Mouse (Mus musculus): ENCODE results near the gene Nfkbie.

Gene Nfkbie

DNA sequence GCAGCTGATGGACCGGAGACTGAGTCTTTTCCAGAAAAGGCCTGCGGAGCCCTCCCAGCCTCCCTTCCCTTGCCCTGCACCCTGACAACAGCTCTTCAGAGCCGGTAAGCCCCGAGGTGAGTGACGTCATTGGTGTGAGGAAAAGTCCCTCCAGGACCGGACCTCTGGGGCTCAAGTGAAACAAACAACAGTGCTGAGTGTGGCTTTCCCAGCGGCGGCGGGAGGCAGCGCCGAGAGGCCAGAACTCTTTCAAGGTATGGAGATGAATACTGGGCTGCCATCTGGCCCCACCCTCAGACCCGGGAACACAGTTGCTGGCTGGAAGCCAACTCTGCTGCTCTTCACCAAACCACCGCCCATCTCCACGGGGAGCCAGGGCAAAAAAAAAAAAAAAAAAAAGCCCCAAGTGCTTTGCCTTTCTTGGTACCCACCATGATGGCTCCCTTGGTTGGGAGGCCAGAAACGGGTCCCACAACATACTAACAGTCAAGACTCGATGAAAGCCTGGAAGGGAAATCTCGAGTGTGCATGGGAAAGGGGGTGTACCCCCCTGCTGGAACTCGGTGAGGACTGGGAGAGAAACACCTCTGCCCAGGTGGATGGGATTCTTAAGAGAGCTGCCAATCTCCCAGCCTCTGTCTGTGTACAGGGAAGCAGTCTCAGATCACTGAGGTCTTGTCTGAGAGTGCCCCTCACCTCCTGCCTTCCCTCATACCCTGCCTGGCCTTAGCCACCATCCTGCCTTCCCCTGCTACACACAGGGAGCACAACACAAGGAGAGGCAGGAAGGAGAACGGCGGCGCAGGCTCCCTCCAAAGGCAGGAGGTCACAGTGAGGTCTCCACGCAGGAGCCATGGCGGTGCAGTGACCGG is 11.3 kb upstream of the Nfkbie start:
- no peak for DNase-seq

DNA sequence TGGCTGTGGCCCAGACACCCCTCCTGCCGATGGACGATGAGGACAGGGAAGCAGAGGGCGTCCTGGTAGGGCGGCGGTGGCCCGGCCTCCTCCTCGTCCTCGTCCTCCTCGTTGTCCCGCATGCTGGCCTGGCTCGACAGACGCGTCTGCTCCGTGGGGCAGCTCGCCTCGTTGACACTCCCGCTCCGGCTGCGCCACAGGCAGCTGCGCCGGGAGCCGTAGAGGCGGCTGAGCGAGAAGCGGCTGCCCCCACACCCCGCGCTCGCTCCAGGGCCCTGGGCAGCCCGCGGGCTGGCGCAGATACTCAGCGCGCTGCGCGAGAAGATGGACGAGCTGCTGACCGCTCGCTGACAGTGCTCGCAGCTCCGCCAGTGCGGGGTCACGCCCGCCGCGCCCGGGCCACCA is 10.6 kb upstream of the Nfkbie start:
- DNase-seq: no peak

DNA sequence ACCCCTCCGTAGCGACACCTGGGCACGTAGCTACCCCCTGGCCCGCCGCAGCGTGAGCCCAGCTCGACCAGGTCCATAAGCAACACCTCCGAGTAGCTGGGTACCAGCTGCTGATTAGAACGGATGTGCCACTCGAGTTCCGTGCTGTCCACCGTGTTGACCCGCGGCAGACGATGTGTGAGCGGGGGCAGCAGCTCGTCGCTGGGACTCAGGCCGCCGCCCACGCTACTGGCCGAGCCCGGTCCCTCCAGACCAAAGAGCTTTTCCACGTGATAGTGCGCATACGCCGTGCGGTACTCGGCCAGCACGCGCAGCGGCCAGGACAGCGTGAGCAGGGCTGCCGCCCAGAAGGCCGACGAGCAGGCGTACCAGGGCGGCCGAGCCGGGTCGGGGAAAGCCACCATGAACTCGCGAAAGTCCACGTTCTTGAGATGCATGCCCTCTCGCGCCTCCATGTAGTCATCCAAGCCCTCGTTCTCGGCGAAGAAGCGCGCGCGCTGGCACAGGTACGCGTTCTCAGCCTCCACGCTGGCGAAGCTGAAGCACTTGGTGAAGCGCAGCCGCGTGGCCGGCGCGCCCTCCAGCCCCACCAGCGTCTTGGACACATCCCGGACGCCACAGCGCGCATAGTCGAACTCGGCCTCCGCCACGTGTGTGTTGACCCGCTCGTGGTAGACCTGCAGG is 10.1 kb upstream of the Nfkbie start:
- DNase-seq: no peak

DNA sequence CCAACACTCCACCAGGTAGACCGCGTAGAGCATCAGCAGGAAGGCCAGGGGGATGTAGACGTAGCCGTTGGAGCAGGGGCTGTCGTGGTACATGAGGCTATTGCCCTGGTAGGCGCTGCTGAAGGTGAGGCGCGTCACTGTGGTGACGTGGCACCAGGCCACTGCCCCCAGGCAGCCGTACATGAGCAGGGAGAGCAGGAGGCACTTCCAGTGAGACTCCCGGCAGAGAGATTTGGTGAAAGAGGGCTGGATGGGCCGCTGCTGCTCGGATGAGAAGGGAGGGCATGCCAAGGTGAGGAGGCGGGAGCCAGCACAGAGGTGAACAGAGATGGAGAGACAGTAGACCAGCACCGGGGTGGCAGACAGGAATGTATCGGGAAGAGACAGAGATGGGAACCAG is 8.6 kb upstream of the Nfkbie start:
- no peak for DNase-seq

DNA sequence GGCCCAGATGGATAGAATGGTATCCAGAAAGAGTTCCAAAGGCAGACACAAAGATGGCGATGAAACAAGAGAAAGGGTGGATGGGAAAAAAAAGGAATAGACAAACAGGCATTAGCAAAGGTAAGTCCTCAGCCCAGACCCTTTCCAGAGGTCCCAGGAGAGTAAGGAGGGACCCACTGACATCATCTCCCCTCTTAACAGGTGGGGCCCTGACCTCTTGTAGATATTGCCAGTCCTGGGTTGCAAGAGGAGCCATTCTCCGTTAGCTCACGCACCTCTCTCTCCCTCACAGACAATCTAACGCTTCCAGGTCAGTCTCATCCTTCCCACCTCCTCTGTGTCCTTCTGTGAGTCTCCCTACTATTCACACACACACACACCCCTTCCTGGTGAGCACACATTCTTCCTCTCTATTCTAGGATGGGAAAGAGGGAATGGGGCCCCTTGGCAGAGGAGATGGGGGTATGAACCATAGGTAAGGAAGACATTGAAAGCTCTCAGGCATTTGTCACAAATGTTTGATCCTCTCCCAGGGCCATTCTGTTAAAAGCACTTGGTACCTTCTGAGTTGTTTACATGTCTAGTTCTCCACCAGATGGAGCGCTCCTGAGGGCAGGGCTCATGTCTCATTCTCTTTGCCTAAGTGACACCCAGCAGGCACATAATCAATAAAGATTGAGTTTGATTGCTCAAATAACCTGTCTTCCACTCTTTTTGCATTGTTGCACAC is 7.9 kb upstream of the Nfkbie start:
- DNase-seq: no peak

DNA sequence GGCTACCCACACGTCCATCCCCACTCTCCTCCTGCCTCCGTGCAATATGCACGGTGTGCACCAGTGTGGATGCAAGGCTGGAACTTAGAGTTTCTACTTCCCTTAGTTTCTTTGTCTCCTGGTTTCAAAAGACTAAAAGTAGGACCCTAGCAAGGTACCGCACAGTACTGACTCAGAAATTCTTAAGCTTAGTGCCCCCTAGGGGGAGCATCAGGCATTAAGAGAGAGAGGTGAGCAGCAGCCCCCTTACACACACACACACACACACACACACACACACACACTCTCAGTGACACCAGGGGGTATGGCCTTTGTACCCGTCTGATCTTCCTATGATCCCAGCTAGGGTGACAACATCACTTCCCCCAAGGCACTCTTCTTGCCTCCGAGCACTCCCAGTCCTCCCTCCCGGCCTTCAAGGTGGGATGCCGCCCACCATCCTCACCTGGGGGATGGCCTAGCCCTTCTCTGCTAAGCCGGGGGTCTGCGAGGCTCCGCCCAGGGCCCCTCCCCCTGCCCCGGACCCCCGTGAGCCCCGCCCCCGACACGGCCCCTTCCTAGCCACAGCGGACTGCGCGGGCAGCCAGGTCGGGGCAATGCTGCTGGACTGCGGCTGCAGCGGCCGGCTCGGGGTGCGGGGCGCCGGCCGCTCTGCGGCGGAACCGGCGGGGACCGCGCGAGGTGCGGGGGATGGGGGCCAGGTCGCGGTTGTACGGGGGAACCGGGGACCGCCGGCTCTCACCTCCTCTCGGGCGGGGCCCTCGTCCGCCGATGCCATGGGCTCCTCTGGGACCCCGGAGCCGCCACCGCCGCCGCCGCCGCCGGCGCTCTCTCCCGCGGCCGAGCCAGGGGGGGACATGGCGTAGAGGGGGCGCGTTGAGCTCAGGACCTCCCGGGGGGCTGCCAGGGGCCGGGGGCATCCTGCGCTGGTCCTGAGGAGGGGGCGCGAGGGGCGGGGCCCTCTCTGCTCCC is 6.7 kb upstream of the Nfkbie start:
- no peak for DNase-seq

DNA sequence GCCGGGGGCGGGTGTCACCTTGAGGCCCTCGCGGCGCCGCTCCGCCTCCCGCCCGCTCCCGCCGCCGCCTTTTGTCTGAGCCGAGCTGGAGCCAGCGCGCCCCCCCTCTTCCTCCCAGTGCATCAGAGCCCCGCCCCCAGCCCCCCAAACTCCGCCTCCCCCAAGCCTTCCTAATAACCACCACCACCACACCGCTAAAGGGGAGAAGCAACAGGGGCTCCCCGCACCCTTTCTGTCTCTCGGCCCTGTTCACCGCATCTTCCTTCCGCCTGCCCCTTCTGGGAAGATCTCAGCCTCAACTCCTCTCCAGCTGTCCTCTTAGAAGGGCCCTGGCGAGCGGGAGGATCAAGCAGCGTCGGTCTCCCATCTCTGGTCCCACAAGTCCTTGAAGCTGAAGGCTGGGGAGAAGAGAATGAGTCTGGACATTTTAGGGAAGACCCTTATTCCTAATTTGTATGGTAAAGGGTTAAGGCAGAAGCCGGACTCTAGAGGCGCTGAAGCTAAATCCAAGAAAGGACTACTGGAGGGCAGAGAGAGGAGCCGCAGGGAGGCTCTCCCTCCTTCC is 5.8 kb upstream of the Nfkbie start, which contains the start of gene Tmem151b:
Gene Tmem151b (minus strand): TSS at position 61 of the 565 bp plus-strand sequence.
- DNase-seq: no peak

DNA sequence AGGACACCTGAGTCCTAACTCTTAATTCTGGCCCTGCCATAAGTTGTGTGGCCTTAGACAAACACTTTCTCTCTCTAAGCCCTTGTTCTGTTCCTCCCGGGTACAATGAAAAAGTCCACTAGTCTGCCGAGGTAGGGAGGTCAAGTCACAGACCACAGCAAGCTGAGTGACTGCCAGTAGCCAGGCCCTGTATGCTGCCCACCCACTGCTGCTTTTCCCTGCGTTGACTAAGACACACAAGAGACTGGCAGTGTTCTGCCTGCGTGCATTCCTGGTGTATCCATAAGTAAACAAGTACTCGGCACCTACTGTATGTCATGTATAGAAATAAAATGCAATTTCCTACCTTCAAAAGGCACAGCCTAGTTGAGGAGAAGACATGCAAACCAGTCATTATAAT is 5.2 kb upstream of the Nfkbie start:
- DNase-seq: no peak

DNA sequence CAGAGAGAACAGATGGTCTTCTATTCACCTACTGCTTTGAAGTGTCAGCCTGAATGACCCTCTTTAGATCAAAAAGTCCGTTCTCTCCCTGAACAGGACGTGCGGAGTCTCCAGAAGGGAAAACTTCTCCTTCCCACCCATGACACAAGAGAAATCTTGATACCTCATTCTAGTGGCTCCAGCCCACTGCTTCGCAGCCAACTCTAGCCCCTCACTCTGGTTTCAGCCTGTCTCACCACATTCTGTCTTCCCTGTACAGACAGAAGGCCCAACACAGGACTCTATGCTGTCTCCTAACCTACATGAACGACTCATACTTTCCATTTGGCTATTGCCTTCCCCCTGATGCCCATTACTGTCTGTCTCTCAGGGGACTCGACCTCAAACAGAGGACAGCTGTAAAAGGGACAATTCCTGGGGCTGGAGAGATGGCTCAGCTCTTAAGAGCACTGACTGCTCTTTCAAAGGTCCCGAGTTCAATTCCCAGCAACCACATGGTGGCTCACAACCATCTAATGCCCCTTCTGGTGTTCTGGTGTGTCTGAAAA is 4.2 kb upstream of the Nfkbie start:
- no peak for DNase-seq

DNA sequence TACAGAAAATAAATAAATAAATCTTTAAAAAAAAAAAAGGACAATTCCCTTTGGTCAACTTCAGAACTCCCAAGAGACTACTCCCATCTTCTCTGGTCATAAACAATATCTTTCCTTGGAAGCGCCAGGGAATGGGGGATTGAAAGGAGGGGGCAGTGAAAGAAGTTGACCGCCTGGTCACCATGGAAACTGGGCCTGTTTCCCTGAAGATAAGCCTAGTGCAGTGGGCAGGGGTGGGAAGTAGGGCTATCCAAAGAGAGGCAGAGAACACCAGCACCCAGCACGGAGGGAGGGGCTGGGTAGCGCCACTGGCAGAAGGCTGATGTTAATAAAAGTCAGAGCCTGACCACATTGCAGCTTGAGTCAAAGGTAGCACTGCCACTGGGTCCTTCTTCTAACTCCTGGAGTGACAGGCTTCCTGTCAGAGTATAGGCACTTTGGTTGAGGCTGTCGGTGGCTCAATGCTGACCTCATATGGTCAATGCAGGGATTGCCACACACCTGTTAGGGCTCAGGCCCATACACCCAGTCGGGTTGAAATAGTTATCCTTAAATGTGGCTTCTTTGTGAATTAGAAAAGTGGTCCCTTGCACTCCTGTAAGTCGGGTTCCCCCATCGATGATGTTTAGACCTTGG is 3.6 kb upstream of the Nfkbie start:
- peak; percentile 86 for DNase-seq

DNA sequence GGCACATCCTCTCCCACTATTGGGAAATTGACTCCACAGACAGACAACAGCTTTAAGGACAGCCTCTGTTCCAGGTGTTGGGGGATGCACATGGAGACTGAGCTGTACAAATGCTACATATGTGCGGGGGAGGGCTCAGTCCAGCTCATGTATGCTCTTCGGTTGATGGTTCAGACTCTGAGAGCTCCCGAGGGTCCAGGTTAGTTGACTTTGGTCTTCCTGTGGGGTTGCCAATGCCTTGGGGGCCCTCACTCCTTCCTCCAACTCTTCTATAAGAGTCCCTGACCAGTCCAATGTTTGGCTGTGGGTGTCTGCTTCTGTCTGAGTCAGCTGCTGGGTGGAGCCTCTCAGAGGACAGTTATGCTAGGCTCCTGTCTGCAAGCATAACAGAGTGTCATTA is 2.4 kb upstream of the Nfkbie start:
- no peak for DNase-seq

DNA sequence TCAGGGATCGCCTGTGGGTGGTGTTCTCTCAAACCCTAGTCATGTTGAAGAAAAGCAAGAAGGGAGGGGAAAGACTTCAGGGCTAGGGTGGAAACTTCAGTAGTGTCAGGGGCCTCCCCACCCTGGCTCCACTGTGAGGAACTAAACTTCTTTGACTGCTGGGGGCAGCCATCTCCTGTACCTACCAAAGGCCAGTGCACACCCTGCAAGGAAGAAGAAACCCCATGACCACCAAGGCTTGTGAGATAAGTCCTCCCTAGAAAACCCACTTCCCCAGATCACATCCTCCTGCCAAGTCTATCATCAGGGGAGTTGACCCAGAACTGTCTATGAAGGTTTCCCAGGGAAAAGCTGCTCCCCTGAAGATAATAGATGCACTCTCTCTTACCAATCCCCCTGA is 1.1 kb upstream of the Nfkbie start:
- no peak for DNase-seq

DNA sequence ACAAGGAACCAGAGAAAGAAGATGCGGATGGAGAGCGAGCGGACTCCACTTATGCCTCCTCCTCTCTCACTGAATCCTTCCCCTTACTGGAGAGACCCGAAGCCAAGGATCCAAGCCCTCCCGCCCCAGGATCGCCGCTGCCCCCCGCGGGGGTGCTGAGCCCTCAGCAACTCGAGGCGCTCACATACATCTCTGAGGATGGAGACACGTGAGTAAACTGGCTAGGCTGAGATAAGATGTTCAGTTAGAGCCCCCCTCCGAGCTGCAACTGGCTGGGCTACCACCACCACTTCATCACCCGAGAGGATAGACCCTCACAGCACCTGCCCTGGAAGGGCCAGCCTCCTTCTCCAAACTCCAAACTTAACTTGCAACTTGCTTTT is 595 bp downstream of the Nfkbie start:
- DNase-seq: no peak

DNA sequence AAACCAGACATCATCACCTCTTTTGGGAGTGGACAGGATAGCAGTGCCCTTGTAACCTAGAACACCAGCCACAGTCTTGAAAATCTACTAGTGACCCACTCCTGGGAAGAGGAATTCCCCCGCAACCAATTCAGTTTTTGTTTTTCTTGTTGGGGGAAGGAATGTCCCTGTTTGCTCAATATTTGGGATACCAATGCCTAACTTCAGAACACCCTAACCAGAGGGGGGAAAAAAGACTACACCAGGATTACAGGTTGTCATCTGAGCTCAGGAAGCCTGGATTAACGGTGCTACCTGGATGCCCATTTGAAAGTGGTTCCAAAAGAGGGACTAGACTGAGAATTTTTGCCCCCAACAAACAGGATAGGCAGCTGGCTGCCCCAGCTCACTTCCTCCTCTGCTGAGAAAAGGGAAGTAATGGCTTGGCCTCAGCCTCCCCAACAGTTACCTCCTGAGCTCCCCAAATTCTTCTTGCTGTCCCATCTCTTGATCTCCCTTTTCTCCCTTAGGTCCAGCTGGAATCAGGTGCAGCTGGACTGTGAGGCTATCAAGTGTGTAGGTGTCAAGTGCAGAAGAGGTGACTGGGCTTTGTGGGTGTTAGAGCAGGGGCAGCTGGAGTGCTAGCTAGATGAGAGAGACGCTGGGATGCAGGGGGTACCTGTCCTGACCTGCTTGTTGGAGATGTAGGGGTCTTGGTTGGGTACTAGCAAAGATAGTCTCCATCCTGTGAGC is 1.2 kb downstream of the Nfkbie start:
- DNase-seq: no peak

DNA sequence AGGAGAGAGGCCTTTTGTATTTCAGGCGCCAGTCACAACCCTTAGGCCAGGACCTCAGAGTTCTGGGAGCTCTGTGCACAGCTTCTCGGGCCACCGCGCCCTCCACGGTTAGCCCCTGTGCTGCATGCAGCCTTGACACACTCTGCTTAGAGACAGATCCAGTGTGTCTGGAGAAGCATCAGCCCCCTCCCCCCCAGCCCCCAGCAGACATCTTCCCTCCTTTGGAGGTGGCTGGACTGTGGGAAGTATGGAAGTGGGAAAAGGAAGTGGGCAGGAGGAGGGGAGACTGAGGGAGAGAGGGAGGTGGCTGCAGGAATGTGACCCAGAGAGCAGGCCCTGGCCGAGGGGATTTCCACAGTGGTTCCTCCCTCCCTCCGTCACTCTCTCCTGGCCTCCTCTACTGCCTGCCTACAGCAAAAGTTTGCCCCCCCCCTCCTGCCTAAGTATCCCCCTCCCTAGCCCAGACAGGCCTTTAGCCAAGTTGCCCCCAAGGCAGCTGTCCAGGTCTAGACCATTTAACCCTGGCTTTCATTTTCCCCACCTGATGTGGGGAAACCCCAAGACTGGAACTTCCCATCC is 1.8 kb downstream of the Nfkbie start:
- DNase-seq: no peak

DNA sequence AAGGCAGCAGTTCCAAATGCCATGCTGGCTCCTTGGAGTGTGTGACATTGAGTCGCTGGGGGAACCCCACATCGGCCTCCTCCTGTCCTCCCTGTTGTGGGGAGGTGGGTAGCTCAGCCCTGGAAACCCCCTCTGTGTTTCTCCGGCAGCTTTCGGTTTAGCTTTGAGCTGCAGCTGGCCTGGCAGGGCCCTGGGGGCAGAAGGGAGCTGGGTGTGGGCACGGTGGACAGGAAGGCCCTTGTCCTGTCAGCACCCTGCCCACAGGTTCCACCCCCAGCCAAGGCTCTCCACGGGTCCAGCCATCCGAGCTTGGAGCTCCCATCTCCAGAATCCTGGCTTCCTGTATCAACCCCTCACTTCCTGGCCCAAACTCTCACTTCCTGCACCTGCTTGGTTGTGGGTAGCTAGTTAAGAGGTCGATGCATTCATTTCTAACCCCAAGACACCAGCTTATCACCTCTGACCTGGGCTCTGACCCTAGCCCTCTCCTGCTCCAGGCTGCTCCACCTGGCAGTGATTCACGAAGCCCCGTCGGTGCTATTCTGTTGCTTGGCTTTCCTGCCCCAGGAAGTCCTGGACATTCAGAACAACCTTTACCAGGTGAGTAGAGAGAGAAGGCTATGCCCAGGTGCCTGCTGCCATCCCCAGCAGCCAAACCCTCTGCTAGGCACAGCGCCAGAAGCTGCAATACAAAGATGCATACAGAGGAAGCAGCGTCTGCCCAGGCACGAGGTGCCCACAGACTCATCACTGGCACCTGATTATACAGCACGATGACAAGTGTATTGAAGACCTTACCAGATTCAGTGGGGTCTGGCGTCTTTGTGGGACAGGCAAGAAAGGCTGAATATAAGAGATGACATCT is 2.7 kb downstream of the Nfkbie start:
- no peak for DNase-seq

DNA sequence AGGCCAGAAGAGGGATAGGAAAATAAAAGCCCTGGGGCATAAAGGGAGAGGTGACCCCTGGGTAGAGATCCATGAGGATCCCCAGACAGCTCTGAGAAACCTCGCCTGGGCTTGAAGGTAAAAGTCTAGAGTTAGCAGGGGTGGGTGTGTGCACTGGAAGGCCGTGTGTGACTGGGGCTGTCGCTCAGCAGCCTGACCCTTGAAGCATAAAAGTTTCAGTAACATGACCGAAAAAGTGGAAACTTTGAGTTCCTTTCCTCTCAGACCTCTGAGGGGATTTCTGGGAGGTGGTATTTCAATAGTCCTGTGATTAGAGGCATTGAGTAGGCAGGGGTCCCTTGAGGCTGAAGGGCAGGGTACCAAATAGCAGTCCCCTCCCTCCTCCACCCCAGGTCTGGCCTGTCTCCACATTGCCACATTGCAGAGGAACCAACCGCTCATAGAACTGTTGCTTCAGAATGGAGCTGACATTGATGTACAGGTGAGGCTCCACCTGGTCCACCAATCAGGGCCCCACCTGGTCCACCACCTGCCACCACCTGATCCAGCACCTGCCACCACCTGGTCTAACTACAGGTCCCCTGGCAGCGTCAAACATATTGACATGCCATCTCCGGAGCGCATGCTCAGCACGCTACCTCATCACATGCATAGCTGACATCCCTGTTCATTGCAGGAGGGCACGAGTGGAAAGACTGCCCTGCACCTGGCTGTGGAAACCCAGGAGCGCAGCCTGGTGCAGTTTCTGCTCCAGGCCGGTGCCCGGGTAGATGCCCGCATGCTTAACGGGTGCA is 4.4 kb downstream of the Nfkbie start:
- no peak for DNase-seq

DNA sequence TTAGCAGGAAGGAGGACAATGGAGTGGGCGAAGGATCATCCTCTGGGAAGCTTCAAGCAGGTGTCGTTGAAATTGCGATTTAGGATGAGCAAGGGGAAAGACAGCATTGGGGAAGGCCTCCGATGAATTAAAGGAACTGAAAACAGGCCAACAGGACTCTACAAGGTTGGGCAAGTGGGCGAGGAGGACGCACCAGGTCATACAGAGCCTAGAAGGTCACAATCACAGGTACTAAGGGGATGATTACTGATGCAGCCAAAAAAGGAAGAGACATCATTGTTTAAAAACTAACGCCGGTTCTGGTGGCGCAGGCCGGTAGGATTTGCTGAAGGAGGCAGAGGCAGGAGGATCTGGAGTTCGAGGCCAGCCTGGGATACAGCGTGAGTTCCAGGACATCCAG is 7.7 kb downstream of the Nfkbie start:
- DNase-seq: no peak
